Mouse (Mus musculus) forebrain, embryonic 13.5 days (tissue): ENCODE results near the gene Tnrc6b. TPM values are rescaled to one million over a fixed set of nuclear protein-coding genes. Genes with fewer than 3 reads are reported as not detected.

Experiments
- ATAC-seq: fragments of 200-750 bp; cut with Nextera tagmentation; 2 replicates; pipeline ENCODE4 v1.8.0; 2017
- H3K27ac ChIP-seq: fragments of 300-500 bp; sonication (generic); 2 replicates; pipeline ENCODE4 v1.5.1; 2015; ENCODE audit warnings: inconsistent platforms, mild to moderate bottlenecking, moderate library complexity
- H3K27me3 ChIP-seq: fragments of 300-500 bp; sonication (generic); 2 replicates; pipeline ENCODE4 v1.6.1; 2015; ENCODE audit warnings: mild to moderate bottlenecking, inconsistent platforms
- H3K36me3 ChIP-seq: fragments of 300-500 bp; sonication (generic); 2 replicates; pipeline ENCODE4 v1.6.1; 2015; ENCODE audit warnings: mild to moderate bottlenecking, inconsistent platforms; ENCODE audit not compliant: poor library complexity, severe bottlenecking
- H3K4me1 ChIP-seq: fragments of 300-500 bp; sonication (generic); 2 replicates; pipeline ENCODE4 v1.6.1; 2015; ENCODE audit warnings: inconsistent platforms
- H3K4me2 ChIP-seq: fragments of 300-500 bp; sonication (generic); 2 replicates; pipeline ENCODE4 v1.6.1; 2015; ENCODE audit warnings: inconsistent platforms, mild to moderate bottlenecking, moderate library complexity
- H3K4me3 ChIP-seq: fragments of 300-500 bp; sonication (generic); 2 replicates; pipeline ENCODE4 v1.5.1; 2015; ENCODE audit warnings: mild to moderate bottlenecking, inconsistent platforms
- H3K9ac ChIP-seq: fragments of 300-500 bp; sonication (generic); 2 replicates; pipeline ENCODE4 v1.6.1; 2015; ENCODE audit warnings: mild to moderate bottlenecking, inconsistent platforms
- H3K9me3 ChIP-seq: fragments of 300-500 bp; sonication (generic); replicated peaks from 2 replicates; pipeline ENCODE4 v1.6.1; 2016; ENCODE audit warnings: inconsistent platforms
- WGBS: fragments of 180-500 bp; shearing (Covaris S2); methylation state at CpG from one replicate; pipeline ENCODE4 v1.1.7; 2015; 5-methylcytosine and 5-hydroxymethylcytosine counted together
- polyA plus RNA-seq: library from polyadenylated mRNA; unstranded; fragments of >200 nt; fragmentation: Nextera tagmentation; extraction: Ambion mirVana; gene quantifications from 2 replicates; pipeline ENCODE4 v1.2.1, GENCODE M21; 2015

The Tnrc6b gene
- polyA plus RNA-seq, 1 experiment from 2014 or later, result 37.2 TPM

GRCm38 (mm10) chr15:80800201-80800600 is 89.1 kb downstream of the Tnrc6b start:
- no peak for ATAC-seq
- no peaks in the 10 kb centered on the region for H3K9me3 ChIP-seq
- WGBS, result under 1% methylated on average over 3 of the region's 3 CpGs
- H3K27me3 ChIP-seq, result no peaks in the 10 kb centered on the region
- H3K36me3 ChIP-seq, result no peaks in the 10 kb centered on the region
- 0 out of 2 replicates have a peak overlapping the region, but pooled peaks have one; percentile 44 for H3K27ac ChIP-seq
- peak overlapping the region; percentile 78 for H3K9ac ChIP-seq
- peaks cover 45% of the 10 kb centered on the region for H3K4me1 ChIP-seq
- peak overlapping the region; percentile 76 for H3K4me2 ChIP-seq
- H3K4me3 ChIP-seq, result peak overlapping the region; percentile 58

GRCm38 (mm10) chr15:80800765-80801164 is 89.7 kb downstream of the Tnrc6b start:
- no peak overlapping the region for H3K27ac ChIP-seq
- peak overlapping the region; percentile 58 for H3K4me3 ChIP-seq
- no peaks in the 10 kb centered on the region for H3K36me3 ChIP-seq
- H3K9me3 ChIP-seq, result no peaks in the 10 kb centered on the region
- WGBS, result 3% methylated on average over 4 of the region's 4 CpGs
- H3K27me3 ChIP-seq, result no peaks in the 10 kb centered on the region
- peak overlapping the region; percentile 76 for H3K4me2 ChIP-seq
- peak overlapping the region; percentile 62 for H3K9ac ChIP-seq
- ATAC-seq, result no peak
- peaks cover 45% of the 10 kb centered on the region for H3K4me1 ChIP-seq

DNA sequence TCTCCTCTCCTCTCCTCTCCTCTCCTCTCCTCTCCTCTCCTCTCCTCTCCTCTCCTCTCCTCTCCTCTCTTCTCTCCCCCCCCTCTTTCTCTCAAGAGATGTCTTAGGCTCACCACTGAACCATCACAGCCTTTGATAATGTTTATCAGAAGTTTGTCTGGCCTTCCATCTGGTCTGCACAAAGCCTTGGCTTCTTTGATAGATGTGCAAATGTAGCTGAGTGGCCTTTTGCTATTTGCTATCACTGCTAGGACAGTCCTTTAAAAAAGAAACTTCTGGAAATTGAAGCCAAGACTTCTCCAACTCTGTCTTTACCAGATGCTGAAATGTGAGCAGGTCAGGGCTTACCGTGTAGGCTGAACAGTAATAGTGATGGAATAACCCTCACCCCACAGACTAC is 90.5 kb downstream of the Tnrc6b start:
- Histone ChIP-seq H3K27me3 (no peaks in the 10 kb centered on the region), H3K4me2 (peak overlapping the region; percentile 76), H3K9me3 (no peaks in the 10 kb centered on the region), H3K27ac (no peak overlapping the region), H3K9ac (no peak overlapping the region), H3K36me3 (no peaks in the 10 kb centered on the region), H3K4me1 (peaks cover 45% of the 10 kb centered on the region), H3K4me3 (peak overlapping the region; percentile 58; the same call in 1 of the 2 replicates)
- WGBS, result 48% methylated on average over 1 of the region's 1 CpGs
- ATAC-seq, result no peak

DNA sequence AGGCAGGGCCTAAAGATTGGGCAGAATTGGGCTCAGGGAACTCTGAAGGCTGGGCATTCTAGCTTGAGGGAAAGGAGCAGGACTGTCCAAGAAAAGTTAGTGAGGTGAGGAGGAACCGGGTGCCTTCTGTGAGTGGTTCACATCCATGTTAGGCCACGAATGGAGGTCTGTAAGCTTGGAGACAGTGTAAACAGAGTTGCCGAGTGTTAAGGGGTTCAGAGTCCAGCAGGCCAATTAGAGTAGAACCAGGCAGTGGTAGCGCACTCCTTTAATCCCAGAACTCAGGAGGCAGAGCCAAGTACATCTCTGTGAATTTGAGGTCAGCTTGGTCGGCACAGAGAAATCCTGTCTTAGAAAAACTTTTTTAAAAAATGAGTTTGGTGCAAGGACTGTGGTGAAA is 96.0 kb downstream of the Tnrc6b start:
- WGBS, result 84% methylated on average over 5 of the region's 5 CpGs
- no peak overlapping the region for H3K4me2 ChIP-seq
- ATAC-seq, result no peak
- H3K36me3 ChIP-seq, result no peaks in the 10 kb centered on the region
- H3K4me3 ChIP-seq, result no peak overlapping the region
- H3K9me3 ChIP-seq, result no peaks in the 10 kb centered on the region
- no peaks in the 10 kb centered on the region for H3K27me3 ChIP-seq
- H3K9ac ChIP-seq, result no peak overlapping the region
- peaks cover 22% of the 10 kb centered on the region for H3K4me1 ChIP-seq
- H3K27ac ChIP-seq, result no peak overlapping the region

DNA sequence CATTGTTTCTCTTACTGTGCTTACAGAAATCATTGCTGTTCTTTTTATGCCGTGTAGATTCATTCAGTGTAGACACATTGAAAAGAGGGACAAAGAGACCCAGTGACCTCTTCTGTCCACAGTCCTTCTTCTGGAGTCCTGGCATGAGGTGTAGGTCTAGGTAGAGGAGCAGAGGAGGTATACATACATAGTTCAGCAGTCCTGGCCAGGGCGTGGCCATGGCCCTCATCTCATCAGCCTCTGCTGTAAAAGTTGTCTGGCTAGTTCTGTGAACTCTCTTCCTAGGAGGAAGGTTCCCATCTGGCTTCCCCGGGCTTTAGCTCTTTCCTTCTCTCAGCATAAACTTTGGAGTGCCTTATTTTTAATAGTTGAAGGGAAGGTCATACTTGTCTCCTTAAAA is 99.1 kb downstream of the Tnrc6b start:
- 86% methylated on average over 3 of the region's 3 CpGs for WGBS
- H3K27ac ChIP-seq, result no peak overlapping the region
- H3K9me3 ChIP-seq, result no peaks in the 10 kb centered on the region
- H3K36me3 ChIP-seq, result no peaks in the 10 kb centered on the region
- H3K9ac ChIP-seq, result no peak overlapping the region
- H3K4me1 ChIP-seq, result peaks cover 4% of the 10 kb centered on the region; the same call in 1 of the 2 replicates
- H3K4me2 ChIP-seq, result no peak overlapping the region
- no peak overlapping the region for H3K4me3 ChIP-seq
- no peak for ATAC-seq
- H3K27me3 ChIP-seq, result no peaks in the 10 kb centered on the region

DNA sequence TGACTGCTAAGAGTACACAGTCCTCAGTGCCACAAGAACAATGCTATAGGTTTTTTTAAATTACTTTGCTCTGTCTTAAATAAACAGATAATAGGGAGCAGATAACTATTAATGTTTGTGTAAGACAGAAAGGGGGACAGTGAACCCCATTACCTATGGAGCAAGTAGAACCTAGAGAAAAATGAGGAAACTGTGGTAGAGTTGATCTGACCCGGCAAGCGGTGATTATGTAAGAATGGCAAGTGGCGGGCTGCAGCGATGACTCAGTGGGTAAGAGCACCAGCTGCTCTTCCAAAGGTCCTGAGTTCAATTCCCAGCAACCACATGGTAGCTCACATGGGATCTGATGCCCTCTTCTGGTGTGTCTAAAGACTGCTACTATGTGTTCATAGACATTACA is 101.7 kb downstream of the Tnrc6b start:
- H3K9ac ChIP-seq, result no peak overlapping the region
- H3K36me3 ChIP-seq, result no peaks in the 10 kb centered on the region
- no peak for ATAC-seq
- WGBS, result 96% methylated on average over 4 of the region's 4 CpGs
- no peak overlapping the region for H3K4me2 ChIP-seq
- no peak overlapping the region for H3K4me3 ChIP-seq
- H3K4me1 ChIP-seq, result no peaks in the 10 kb centered on the region
- H3K27ac ChIP-seq, result no peak overlapping the region
- no peaks in the 10 kb centered on the region for H3K9me3 ChIP-seq
- H3K27me3 ChIP-seq, result no peaks in the 10 kb centered on the region

- ATAC-seq, result no peak
- Histone ChIP-seq H3K9me3 (no peaks in the 10 kb centered on the region), H3K27ac (no peak overlapping the region), H3K36me3 (no peaks in the 10 kb centered on the region), H3K4me1 (peaks cover 9% of the 10 kb centered on the region), H3K4me2 (no peak overlapping the region), H3K4me3 (no peak overlapping the region), H3K27me3 (no peaks in the 10 kb centered on the region), H3K9ac (no peak overlapping the region)
- 95% methylated on average over 7 of the region's 7 CpGs for WGBS
Observed at GRCm38 (mm10) chr15:80814792-80815191, 103.7 kb downstream of the Tnrc6b start.

DNA sequence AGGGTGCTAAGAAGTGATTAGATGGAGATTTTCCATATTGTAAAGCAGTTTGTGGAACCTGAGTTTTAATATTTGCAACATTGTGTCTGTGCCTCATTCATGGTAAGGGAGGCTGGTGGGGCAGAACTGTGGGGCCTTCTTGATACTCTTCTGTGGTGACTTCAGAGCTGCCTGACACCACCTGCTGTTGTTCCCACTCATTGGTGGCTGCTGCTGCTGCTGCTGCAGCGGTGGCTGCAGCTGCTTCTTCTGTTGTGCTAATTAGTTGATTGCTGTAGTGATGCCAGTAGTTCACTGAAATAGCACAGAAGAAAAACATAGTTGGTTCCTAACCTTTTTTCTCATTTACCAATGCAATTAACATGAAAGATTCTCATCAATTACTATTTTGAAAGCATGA is 111.2 kb downstream of the Tnrc6b start:
- H3K4me1 ChIP-seq, result peaks cover 49% of the 10 kb centered on the region
- no peak for ATAC-seq
- peak overlapping the region; percentile 59 for H3K27ac ChIP-seq
- WGBS, result 0% methylated on average over 1 of the region's 1 CpGs
- no peak overlapping the region for H3K9ac ChIP-seq
- no peak overlapping the region for H3K4me3 ChIP-seq
- no peak overlapping the region; the same call in 1 of the 2 replicates for H3K4me2 ChIP-seq
- H3K36me3 ChIP-seq, result no peaks in the 10 kb centered on the region
- no peaks in the 10 kb centered on the region for H3K27me3 ChIP-seq
- H3K9me3 ChIP-seq, result no peaks in the 10 kb centered on the region

DNA sequence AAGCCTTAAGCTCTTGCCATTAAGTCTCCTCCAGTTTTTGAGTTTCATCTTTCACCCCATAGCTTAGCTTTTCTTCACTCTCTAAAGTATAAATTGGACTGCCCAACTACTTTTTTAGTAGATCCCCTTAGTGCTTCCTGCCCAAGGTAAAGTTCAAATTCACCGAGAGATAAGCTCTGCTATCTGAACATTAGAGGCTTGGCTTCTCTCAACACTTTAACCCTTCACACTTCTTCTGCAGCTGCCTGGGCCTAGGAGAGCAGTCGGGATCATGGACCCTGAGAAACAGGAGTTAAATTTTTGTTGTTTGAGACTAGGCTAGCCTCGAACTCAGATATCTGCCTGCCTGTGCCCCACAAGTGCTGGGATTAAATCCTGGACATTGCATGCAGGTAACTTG is 120.1 kb downstream of the Tnrc6b start:
- no peaks in the 10 kb centered on the region for H3K9me3 ChIP-seq
- no peaks in the 10 kb centered on the region for H3K27me3 ChIP-seq
- H3K27ac ChIP-seq, result no peak overlapping the region
- H3K36me3 ChIP-seq, result no peaks in the 10 kb centered on the region
- no peak overlapping the region for H3K4me2 ChIP-seq
- H3K9ac ChIP-seq, result no peak overlapping the region
- H3K4me3 ChIP-seq, result no peak overlapping the region
- H3K4me1 ChIP-seq, result peaks cover 12% of the 10 kb centered on the region
- 95% methylated on average over 3 of the region's 3 CpGs for WGBS
- no peak for ATAC-seq

GRCm38 (mm10) chr15:80832808-80833207 is 121.7 kb downstream of the Tnrc6b start:
- Histone ChIP-seq H3K4me2 (no peak overlapping the region), H3K4me3 (no peak overlapping the region), H3K9me3 (no peaks in the 10 kb centered on the region), H3K9ac (no peak overlapping the region), H3K4me1 (peaks cover 19% of the 10 kb centered on the region), H3K36me3 (no peaks in the 10 kb centered on the region), H3K27ac (no peak overlapping the region), H3K27me3 (no peaks in the 10 kb centered on the region)
- WGBS, result 83% methylated on average over 3 of the region's 3 CpGs
- ATAC-seq, result no peak

DNA sequence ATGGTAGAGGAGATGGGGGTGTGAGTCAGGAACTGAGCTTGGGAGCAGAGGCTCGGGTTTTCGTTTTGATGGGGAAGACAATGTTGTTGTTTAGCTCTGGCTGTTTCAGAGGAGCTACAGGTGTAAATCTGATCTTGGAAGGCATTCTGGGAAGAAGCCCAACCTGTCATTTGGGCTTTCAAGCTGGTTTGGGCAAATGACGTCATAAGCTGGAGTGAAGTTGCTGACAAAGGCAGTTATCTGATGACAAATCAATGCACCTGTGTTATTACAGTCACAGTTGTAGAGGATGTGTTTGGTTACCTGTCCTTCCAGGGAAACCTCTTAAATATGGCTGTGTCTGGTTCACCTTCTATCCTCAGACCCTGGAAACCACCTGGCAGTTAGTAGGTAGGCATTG is 125.1 kb downstream of the Tnrc6b start:
- H3K27ac ChIP-seq, result no peak overlapping the region
- peaks cover 42% of the 10 kb centered on the region for H3K4me1 ChIP-seq
- H3K4me2 ChIP-seq, result no peak overlapping the region
- no peak overlapping the region for H3K9ac ChIP-seq
- ATAC-seq, result no peak
- WGBS, result 81% methylated on average over 3 of the region's 3 CpGs
- no peak overlapping the region for H3K4me3 ChIP-seq
- no peaks in the 10 kb centered on the region for H3K27me3 ChIP-seq
- H3K9me3 ChIP-seq, result no peaks in the 10 kb centered on the region
- no peaks in the 10 kb centered on the region for H3K36me3 ChIP-seq

DNA sequence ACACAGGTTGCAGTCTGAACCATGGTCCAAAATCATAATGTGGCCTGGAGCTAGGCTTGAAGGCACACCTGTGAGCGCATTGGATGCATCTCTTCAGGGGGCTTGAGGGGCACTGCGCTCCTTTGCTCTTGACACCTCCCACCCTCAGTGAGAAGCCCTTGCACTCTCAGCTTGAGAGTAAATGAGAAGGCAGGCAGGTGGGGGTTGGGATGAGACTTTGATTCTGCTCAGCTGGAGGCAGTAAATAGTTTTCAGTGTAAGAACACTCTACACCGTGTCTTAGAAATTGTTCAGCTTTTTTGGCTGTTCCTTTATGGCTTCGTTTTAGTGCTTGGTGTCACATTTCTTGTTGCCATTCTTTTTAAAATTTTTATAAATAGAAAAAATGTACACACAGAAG is 127.7 kb downstream of the Tnrc6b start:
- H3K4me1 ChIP-seq, result peaks cover 40% of the 10 kb centered on the region
- H3K36me3 ChIP-seq, result no peaks in the 10 kb centered on the region
- H3K27me3 ChIP-seq, result no peaks in the 10 kb centered on the region
- H3K4me3 ChIP-seq, result no peak overlapping the region
- WGBS, result 47% methylated on average over 4 of the region's 4 CpGs
- H3K9me3 ChIP-seq, result no peaks in the 10 kb centered on the region
- H3K4me2 ChIP-seq, result no peak overlapping the region
- no peak for ATAC-seq
- no peak overlapping the region for H3K27ac ChIP-seq
- H3K9ac ChIP-seq, result no peak overlapping the region

GRCm38 (mm10) chr15:80839653-80840420 is 128.7 kb downstream of the Tnrc6b start:
- no peaks in the 10 kb centered on the region for H3K27me3 ChIP-seq
- H3K4me3 ChIP-seq, result no peak overlapping the region
- 66% methylated on average over 9 of the region's 9 CpGs for WGBS
- no peak overlapping the region for H3K4me2 ChIP-seq
- peaks cover 30% of the 10 kb centered on the region for H3K4me1 ChIP-seq
- H3K9me3 ChIP-seq, result no peaks in the 10 kb centered on the region
- no peak overlapping the region for H3K27ac ChIP-seq
- no peak for ATAC-seq
- H3K9ac ChIP-seq, result no peak overlapping the region
- H3K36me3 ChIP-seq, result no peaks in the 10 kb centered on the region
